Mouse (Mus musculus) hindbrain, embryonic 16.5 days (tissue): ENCODE results near the gene B3gnt4. TPM values are rescaled to one million over a fixed set of nuclear protein-coding genes. Genes with fewer than 3 reads are reported as not detected.

Experiments used
- ATAC-seq: fragments of 200-750 bp; cut with Nextera tagmentation; 2 replicates; pipeline ENCODE4 v1.8.0; 2017; ENCODE audit warnings: moderate TSS enrichment, moderate library complexity
- H3K27ac ChIP-seq: fragments of 300-500 bp; sonication (generic); 2 replicates; pipeline ENCODE4 v1.5.1; 2014; ENCODE audit warnings: low read depth, mild to moderate bottlenecking, control low read depth, low read length, moderate library complexity
- H3K27me3 ChIP-seq: fragments of 300-500 bp; sonication (generic); replicated peaks from 2 replicates; pipeline ENCODE4 v1.6.1; 2014; ENCODE audit warnings: low read length; ENCODE audit not compliant: control insufficient read depth, insufficient read depth
- H3K36me3 ChIP-seq: fragments of 300-500 bp; sonication (generic); 2 replicates; pipeline ENCODE4 v1.6.1; 2014; ENCODE audit warnings: mild to moderate bottlenecking, low read length, moderate library complexity, mixed read lengths; ENCODE audit not compliant: control insufficient read depth, insufficient read depth
- H3K4me1 ChIP-seq: fragments of 300-500 bp; sonication (generic); 2 replicates; pipeline ENCODE4 v1.6.1; 2014; ENCODE audit warnings: low read depth, low read length; ENCODE audit not compliant: control insufficient read depth, insufficient read depth
- H3K4me2 ChIP-seq: fragments of 300-500 bp; sonication (generic); 2 replicates; pipeline ENCODE4 v1.6.1; 2014; ENCODE audit warnings: mild to moderate bottlenecking, low read length, control low read depth, moderate library complexity
- H3K4me3 ChIP-seq: fragments of 300-500 bp; sonication (generic); 2 replicates; pipeline ENCODE4 v1.5.1; 2014; ENCODE audit warnings: mild to moderate bottlenecking, low read length, control low read depth, moderate library complexity
- H3K9ac ChIP-seq: fragments of 300-500 bp; sonication (generic); 2 replicates; pipeline ENCODE4 v1.6.1; 2014; ENCODE audit warnings: low read depth, mild to moderate bottlenecking, control low read depth, low read length, moderate library complexity
- H3K9me3 ChIP-seq: fragments of 300-500 bp; sonication (generic); 2 replicates; pipeline ENCODE4 v1.6.1; 2014; ENCODE audit warnings: mild to moderate bottlenecking, low read length, moderate library complexity; ENCODE audit not compliant: control insufficient read depth
- WGBS: fragments of 180-500 bp; shearing (Covaris S2); extraction: QIAGEN DNeasy Blood & Tissue Kit; methylation state at CpG from one replicate; pipeline ENCODE4 v1.1.7; 2014; 5-methylcytosine and 5-hydroxymethylcytosine counted together
- polyA plus RNA-seq: library from polyadenylated mRNA; unstranded; fragments of >200 nt; fragmentation: Nextera tagmentation; extraction: Ambion mirVana; gene quantifications from 2 replicates; pipeline ENCODE4 v1.2.1, GENCODE M21; 2015

B3gnt4 gene
- 0.91 and 0.94 TPM in 2 replicates for polyA plus RNA-seq

- peak within 1 kb of the TSS; percentile 71 for H3K4me2 ChIP-seq
- H3K4me1 ChIP-seq = peaks cover 2% of the 10 kb centered on the region; the same call in 1 of the 2 replicates
- no peaks in the 10 kb centered on the region for H3K27me3 ChIP-seq
- H3K27ac ChIP-seq = no peak within 1 kb of the TSS
- no peak for ATAC-seq
- no peak within 1 kb of the TSS for H3K4me3 ChIP-seq
- no peaks in the 10 kb centered on the region for H3K36me3 ChIP-seq
- no peaks in the 10 kb centered on the region for H3K9me3 ChIP-seq
- 89% methylated on average over 5 of the region's 5 CpGs for WGBS
- no peak within 1 kb of the TSS for H3K9ac ChIP-seq
Observed at GRCm38 (mm10) chr5:123510160-123510559, at the start of gene B3gnt4. Gene B3gnt4 (plus strand): TSS chr5:123510460.

- no peak for ATAC-seq
- no peak overlapping the region for H3K4me2 ChIP-seq
- WGBS = 66% methylated on average over 5 of the region's 5 CpGs
Observed at GRCm38 (mm10) chr5:123461420-123461819, 48.8 kb upstream of the B3gnt4 start.

GRCm38 (mm10) chr5:123464638-123465037 lies 45.6 kb upstream of the B3gnt4 start:
- no peak overlapping the region for H3K9ac ChIP-seq
- H3K27me3 ChIP-seq = no peaks in the 10 kb centered on the region
- no peaks in the 10 kb centered on the region for H3K36me3 ChIP-seq
- no peak for ATAC-seq
- H3K27ac ChIP-seq = no peak overlapping the region
- H3K9me3 ChIP-seq = no peaks in the 10 kb centered on the region
- 94% methylated on average over 1 of the region's 1 CpGs for WGBS
- no peak overlapping the region for H3K4me3 ChIP-seq
- H3K4me2 ChIP-seq = no peak overlapping the region
- H3K4me1 ChIP-seq = no peaks in the 10 kb centered on the region

More at GRCm38 (mm10) chr5:123461420-123461819, 48.8 kb upstream of the B3gnt4 start:
- Histone ChIP-seq H3K4me1 (no peaks in the 10 kb centered on the region), H3K9me3 (no peaks in the 10 kb centered on the region), H3K9ac (no peak overlapping the region), H3K36me3 (peaks cover 2% of the 10 kb centered on the region; the same call in 1 of the 2 replicates), H3K27ac (no peak overlapping the region), H3K4me3 (no peak overlapping the region), H3K27me3 (no peaks in the 10 kb centered on the region)

DNA sequence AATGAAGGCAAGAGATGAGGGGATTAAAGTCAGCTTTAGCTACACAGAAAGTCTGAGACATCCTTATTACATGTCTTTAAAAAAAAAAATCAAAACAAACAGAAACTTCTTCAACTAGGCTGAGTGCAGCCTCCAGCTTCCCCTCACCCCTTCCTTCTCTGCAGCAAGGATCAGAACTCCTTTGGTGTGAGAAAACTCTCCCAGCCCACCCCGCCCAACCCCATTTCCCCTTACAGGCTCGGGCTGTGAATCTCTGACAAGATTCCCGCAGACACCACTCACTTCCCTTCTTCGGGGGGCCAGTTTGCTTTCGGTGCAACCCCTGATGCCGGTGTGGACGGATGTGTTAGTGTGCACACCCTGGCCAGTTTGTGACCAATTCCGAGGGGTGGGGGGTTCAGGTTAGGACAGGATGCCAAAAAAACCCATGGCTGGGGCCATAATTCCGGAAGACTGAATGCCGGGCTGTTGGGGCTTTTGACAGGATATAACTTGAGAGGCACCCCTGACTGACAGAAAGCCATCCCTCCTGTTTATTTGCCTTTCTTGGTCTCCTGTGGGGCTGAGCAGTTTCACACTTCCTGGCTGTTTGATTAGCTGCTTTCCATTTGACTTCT lies 39.4 kb upstream of the B3gnt4 start:
- Histone ChIP-seq H3K27ac (no peak overlapping the region), H3K4me1 (no peaks in the 10 kb centered on the region), H3K4me2 (peak overlapping the region; percentile 4; the same call in 1 of the 2 replicates), H3K27me3 (no peaks in the 10 kb centered on the region), H3K9me3 (no peaks in the 10 kb centered on the region), H3K36me3 (no peaks in the 10 kb centered on the region), H3K4me3 (no peak overlapping the region), H3K9ac (no peak overlapping the region)
- 75% methylated on average over 10 of the region's 10 CpGs for WGBS
- no peak for ATAC-seq

DNA sequence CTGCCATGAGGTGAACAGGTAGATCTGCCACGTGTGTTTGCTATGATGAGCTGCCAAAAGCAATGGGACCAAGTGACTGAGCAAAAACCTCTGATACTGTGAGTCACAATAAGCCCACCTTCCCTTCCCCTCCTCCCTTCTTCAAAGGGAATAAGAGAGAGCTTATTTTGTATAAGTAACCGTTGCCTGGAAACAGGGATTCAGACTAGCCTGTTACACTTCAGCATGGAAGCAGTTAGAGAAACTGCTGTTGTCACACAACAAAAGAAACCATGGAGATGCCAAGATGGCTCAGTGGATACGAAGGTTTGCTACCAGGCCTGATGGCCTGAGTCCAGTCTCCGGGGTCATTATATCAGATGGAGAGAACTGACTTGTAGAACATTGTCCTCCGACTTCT lies 36.4 kb upstream of the B3gnt4 start:
- Histone ChIP-seq H3K4me2 (no peak overlapping the region), H3K36me3 (no peaks in the 10 kb centered on the region), H3K4me1 (no peaks in the 10 kb centered on the region), H3K27me3 (no peaks in the 10 kb centered on the region), H3K4me3 (no peak overlapping the region), H3K9ac (no peak overlapping the region), H3K9me3 (no peaks in the 10 kb centered on the region), H3K27ac (no peak overlapping the region)
- no peak for ATAC-seq
- 55% methylated on average over 5 of the region's 5 CpGs for whole genome bisulfite sequencing

DNA sequence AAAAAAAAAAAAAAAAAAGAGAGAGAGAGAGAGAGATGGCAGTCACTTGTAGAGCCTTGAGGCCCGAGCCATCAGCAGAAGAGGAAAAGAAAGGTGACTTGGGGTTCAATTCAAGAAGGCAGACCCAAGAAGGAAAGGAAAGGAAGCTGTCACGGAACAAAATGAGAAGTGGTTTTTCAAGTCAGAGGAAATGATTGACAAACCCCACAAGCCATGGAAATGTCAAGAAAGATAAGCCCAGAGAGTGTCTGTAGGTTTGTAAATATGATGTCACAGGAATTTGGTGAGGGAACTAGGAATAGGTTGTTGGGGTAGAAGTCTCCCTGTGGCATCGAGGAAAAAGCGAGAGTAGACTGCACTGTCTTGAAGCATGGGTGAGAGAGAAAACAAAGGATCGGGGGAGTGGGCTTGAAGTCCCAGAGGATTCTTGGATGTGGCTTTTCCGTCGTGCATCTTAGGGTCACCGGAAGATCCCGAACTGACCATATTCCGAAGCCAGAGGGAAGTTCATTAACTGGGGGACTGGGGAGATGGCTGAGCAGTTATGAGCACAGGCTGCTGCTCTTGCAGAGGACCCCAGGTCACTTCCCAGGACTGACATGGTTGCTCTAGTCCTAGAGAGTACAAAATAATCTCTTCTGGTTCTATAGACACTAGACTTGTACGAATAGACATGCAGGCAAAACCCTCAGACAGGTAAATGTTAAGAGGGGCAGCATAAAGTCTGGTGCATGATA lies 22.4 kb upstream of the B3gnt4 start:
- WGBS = 85% methylated on average over 11 of the region's 11 CpGs
- peaks cover 8% of the 10 kb centered on the region for H3K4me1 ChIP-seq
- H3K4me3 ChIP-seq = no peak overlapping the region
- no peak for ATAC-seq
- no peak overlapping the region for H3K9ac ChIP-seq
- H3K27ac ChIP-seq = no peak overlapping the region
- H3K27me3 ChIP-seq = no peaks in the 10 kb centered on the region
- H3K36me3 ChIP-seq = no peaks in the 10 kb centered on the region
- H3K4me2 ChIP-seq = no peak overlapping the region
- H3K9me3 ChIP-seq = no peaks in the 10 kb centered on the region

- H3K4me1 ChIP-seq = peaks cover 8% of the 10 kb centered on the region
- H3K4me2 ChIP-seq = peak within 1 kb of the TSS; percentile 64
- no peak within 1 kb of the TSS for H3K27ac ChIP-seq
- H3K4me3 ChIP-seq = peak within 1 kb of the TSS; percentile 31
- H3K9ac ChIP-seq = peak within 1 kb of the TSS; percentile 49; the same call in 1 of the 2 replicates
- peak; percentile 77 for ATAC-seq
- H3K9me3 ChIP-seq = no peaks in the 10 kb centered on the region
- WGBS = 6% methylated on average over 25 of the region's 25 CpGs
- H3K27me3 ChIP-seq = no peaks in the 10 kb centered on the region
- H3K36me3 ChIP-seq = no peaks in the 10 kb centered on the region
Observed at GRCm38 (mm10) chr5:123489112-123489785, 21.0 kb upstream of the B3gnt4 start, which contains the start of the genes Lrrc43 and Il31. Gene Lrrc43 (plus strand): TSS chr5:123489305. Gene Il31 (minus strand): TSS chr5:123489489.

DNA sequence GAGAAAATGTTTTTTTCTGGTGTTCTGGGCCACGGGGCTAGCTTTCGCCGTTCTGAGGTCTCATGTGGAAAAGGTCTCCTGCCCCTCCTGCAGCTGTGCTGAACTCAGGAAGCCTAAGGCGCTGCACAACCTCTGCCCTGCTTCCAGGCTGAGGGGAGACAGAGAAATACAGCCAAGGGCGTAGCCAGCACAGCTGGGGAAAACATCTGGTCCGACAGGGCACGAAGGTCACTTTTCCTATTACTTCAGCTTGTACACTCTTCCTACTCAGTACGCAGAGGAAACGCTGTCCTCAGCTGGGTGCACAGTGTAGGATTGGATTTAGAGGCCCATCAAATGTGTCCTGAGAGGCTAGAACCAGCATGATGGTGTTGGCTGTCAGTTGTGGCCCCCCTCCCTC lies 20.3 kb upstream of the B3gnt4 start:
- no peak overlapping the region for H3K27ac ChIP-seq
- ATAC-seq = no peak
- no peak overlapping the region for H3K4me2 ChIP-seq
- peaks cover 8% of the 10 kb centered on the region for H3K4me1 ChIP-seq
- H3K36me3 ChIP-seq = no peaks in the 10 kb centered on the region
- no peak overlapping the region for H3K9ac ChIP-seq
- no peaks in the 10 kb centered on the region for H3K27me3 ChIP-seq
- no peak overlapping the region for H3K4me3 ChIP-seq
- H3K9me3 ChIP-seq = no peaks in the 10 kb centered on the region
- 64% methylated on average over 9 of the region's 9 CpGs for WGBS

GRCm38 (mm10) chr5:123499717-123500116 lies 10.5 kb upstream of the B3gnt4 start:
- Histone ChIP-seq H3K27me3 (no peaks in the 10 kb centered on the region), H3K4me3 (no peak overlapping the region), H3K4me1 (no peaks in the 10 kb centered on the region; the same call in 1 of the 2 replicates), H3K9ac (no peak overlapping the region), H3K4me2 (no peak overlapping the region), H3K36me3 (no peaks in the 10 kb centered on the region), H3K27ac (no peak overlapping the region), H3K9me3 (no peaks in the 10 kb centered on the region)
- 48% methylated on average over 4 of the region's 4 CpGs for WGBS
- ATAC-seq = no peak
